ENCODE assay signal across 9 mouse cellular contexts in genomic region chr5:67669436-67669896, GRCm38 (mm10).
A peak's percentile ranks its signal among the peaks of the same experiment; 100 is the strongest.
DNase-seq lines count a peak whose midpoint lies in the region; ATAC-seq lines count a peak whose summit lies in the region.
"Had no signal": no experiment of that assay in that cellular context is flagged by ENCODE, and none has a peak within 500 bp of the region (broad histone marks: within the 10 kb centered on the region; RNA-seq: fewer than 3 reads in every experiment).

No protein-coding gene starts in this region.

- intact Hi-C loops in gastrocnemius, postnatal 14 days (cut with DNase I; ENCODE audit: low total_unique reads) = no loop called here

- DNase-seq in gastrocnemius, postnatal 25 days = peak; percentile 11
- DNase-seq in gastrocnemius, postnatal 14 days = no peak
- DNase-seq in adrenal gland, adult 8-10 months = peak; percentile 26
- DNase-seq in cerebellum, postnatal 14 days = peak; percentile 15 to 26
- peak; percentile 50 for DNase-seq in kidney, adult 9 months
- no peak for DNase-seq in thymus, postnatal 10 days (ENCODE audit: low spot score in 2 of 2)
- DNase-seq in retina, embryonic 14.5 days (ENCODE audit: low spot score) = no peak

- no peak for ATAC-seq in erythroblast, adult 5-6 weeks (replicated peaks; ENCODE audit: low FRiP score, poor library complexity, severe bottlenecking)
- ATAC-seq: midbrain, embryonic 13.5 days had no signal

Comparison
In these comparisons a context has a peak if more than half of its experiments do, and no peak if none do; other contexts are left out.
1. DNase-seq: peak in gastrocnemius, postnatal 25 days (single experiment), adrenal gland, adult 8-10 months (single experiment), cerebellum, postnatal 14 days (2 of 2) and kidney, adult 9 months (single experiment); none in gastrocnemius, postnatal 14 days (single experiment), thymus, postnatal 10 days (0 of 2) and retina, embryonic 14.5 days (single experiment).